Mouse (Mus musculus): Measurements from ENCODE around the gene Nucb1.

DNA sequence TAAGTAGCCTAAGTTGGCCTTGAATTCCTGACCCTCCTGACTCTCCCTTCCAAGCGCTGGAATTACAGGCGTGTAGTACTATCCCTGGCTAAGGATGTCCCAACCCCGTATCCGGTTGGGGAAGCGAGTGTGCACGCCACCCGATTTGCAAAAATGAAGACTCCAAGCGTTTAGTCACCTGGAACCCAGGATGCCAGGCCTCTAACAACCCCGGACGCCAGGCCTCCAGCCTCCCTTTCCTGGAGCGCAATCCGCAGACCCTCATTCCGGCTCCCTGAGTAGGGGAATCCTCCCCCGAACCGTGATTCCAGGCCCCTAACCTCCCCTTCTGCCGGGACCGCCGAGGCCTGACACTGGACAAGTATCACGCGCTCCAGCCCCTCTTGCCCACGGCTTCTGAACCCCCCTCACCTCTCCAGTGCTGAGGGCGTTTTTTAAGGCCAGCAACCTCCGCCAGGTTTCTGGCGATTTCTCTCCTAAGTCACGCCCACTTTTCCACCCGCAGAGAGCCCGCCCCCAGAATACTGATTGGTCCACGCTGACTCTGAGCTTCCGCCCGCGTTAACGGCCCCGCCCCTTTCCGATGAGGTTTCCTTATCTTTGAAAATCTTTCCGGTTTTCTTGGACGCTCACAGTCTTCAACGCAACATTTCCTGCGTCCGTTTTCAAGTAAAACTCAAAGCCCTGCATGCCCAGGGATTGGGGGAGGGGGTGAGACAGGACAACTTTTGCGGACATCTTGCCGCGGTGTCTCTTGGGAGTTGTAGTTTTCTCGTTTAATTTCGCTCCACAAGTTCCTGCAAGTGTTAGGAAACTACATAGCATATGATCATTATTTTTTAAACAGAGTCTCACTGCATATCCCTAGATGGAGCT is at the start of gene Nucb1:
- no peak for TF ChIP-seq CTCF (IDR thresholded peaks at IDR 0.05; ENCODE audit: low read depth, low read length)
- TF ChIP-seq GATA1 (IDR thresholded peaks at IDR 0.05; ENCODE audit: borderline replicate concordance, low read length): no peak
- TF ChIP-seq POLR2AphosphoS5 (IDR thresholded peaks at IDR 0.05; ENCODE audit: insufficient replicate concordance, low read depth, low read length): no peak
- TF ChIP-seq TAL1 (conservative IDR thresholded peaks at IDR 0.05; ENCODE audit: low read depth, low read length): no peak
- no peak for TF ChIP-seq GATA2 (IDR thresholded peaks at IDR 0.05; ENCODE audit: borderline replicate concordance, low read depth, low read length)
